In the genomic region with DNA sequence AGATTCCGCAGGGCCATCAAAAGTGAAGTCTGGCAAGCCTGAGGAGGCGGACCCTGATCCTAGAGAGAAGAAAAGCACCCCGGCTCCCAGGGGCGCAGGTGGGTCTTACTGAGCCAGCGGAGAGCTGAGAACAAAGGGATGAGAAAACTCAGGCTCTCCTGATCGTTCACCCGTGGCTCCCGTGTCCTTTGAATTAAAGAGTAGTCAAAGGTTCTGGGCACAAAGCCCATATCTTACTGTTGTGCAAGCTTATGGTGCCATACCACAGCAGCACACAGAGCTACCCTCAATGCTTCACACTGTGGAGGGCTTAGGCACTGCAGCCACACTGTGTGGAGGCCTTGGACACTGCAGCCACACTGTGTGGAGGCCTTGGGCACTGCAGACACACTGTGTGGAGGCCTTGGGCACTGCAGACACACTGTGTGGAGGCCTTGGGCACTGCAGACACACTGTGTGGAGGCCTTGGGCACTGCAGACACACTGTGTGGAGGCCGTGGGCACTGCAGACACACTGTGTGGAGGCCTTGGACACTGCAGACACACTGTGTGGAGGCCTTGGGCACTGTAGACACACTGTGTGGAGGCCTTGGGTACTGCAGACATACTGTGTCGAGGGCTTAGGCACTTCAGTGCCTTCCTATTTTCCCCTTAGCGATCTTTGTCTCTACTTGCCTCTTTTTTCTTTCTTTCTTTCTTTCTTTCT, we compare ENCODE assay signal across 20 mouse cellular contexts. TPM values are rescaled to one million over a fixed set of nuclear protein-coding genes. Genes with fewer than 3 reads are reported as not detected.
A peak's percentile ranks its signal among the peaks of the same experiment; 100 is the strongest.
DNase-seq lines count a peak whose midpoint lies in the region; ATAC-seq and TF ChIP-seq lines count a peak whose summit lies in the region.
"Had no signal": no experiment of that assay in that cellular context is flagged by ENCODE, and none has a peak within 500 bp of the region (broad histone marks: within the 10 kb centered on the region; RNA-seq: fewer than 3 reads in every experiment).

No protein-coding gene starts in this region.

- no peaks in the 10 kb centered on the region for H3K27me3 ChIP-seq in kidney, adult 2 months (replicated peaks; ENCODE audit: control insufficient read depth, insufficient read depth, low read length)
- H3K27me3 ChIP-seq in kidney, embryonic 16.5 days (ENCODE audit: insufficient read depth, low read length) = no peaks in the 10 kb centered on the region
- H3K27me3 ChIP-seq in heart, embryonic 10.5 days (ENCODE audit: insufficient read depth, poor library complexity, severe bottlenecking) = no peaks in the 10 kb centered on the region
- H3K27me3 ChIP-seq: heart, embryonic 15.5 days; neural tube, embryonic 12.5 days; stomach, embryonic 15.5 days had no signal

- WGBS in kidney, adult 2 months = 65% methylated on average over 11 of the region's 11 CpGs
- 88% methylated on average over 11 of the region's 11 CpGs for WGBS in kidney, embryonic 16.5 days
- 92% methylated on average over 11 of the region's 11 CpGs for WGBS in heart, embryonic 10.5 days

- no peak overlapping the region for H3K9ac ChIP-seq in kidney, embryonic 16.5 days (replicated peaks; ENCODE audit: low read length)
- H3K9ac ChIP-seq: heart, embryonic 15.5 days; neural tube, embryonic 12.5 days; stomach, embryonic 15.5 days had no signal

- no peaks in the 10 kb centered on the region for H3K36me3 ChIP-seq in kidney, adult 2 months (ENCODE audit: control insufficient read depth, insufficient read depth, low read length)
- peaks cover 43% of the 10 kb centered on the region for H3K36me3 ChIP-seq in kidney, embryonic 16.5 days (ENCODE audit: insufficient read depth, low read length)
- H3K36me3 ChIP-seq in heart, embryonic 10.5 days = peaks cover 72% of the 10 kb centered on the region

- ATAC-seq in kidney, embryonic 16.5 days (ENCODE audit: low FRiP score, low TSS enrichment) = no peak

- no peak overlapping the region for H3K4me2 ChIP-seq in kidney, embryonic 16.5 days (replicated peaks; ENCODE audit: low read depth, low read length)
- H3K4me2 ChIP-seq: heart, embryonic 15.5 days; midbrain, embryonic 11.5 days; neural tube, embryonic 12.5 days; stomach, embryonic 15.5 days had no signal

- H3K27ac ChIP-seq in kidney, adult 2 months (ENCODE audit: insufficient read depth, low read depth, low read length) = no peak overlapping the region
- no peak overlapping the region for H3K27ac ChIP-seq in kidney, embryonic 16.5 days (ENCODE audit: low read length)
- no peak overlapping the region for H3K27ac ChIP-seq in heart, embryonic 10.5 days
- H3K27ac ChIP-seq: heart, embryonic 15.5 days; limb, embryonic 10.5 days; neural tube, embryonic 12.5 days; stomach, embryonic 15.5 days had no signal

- DNase-seq in adrenal gland, adult (ENCODE audit: inconsistent age in 2 of 2, low spot score in 1 of 2) = peak; percentile 36 to 82
- DNase-seq in adrenal gland, postnatal 4 days (ENCODE audit: low spot score in 2 of 2) = no peak
- DNase-seq in kidney, adult 2 months = peak; percentile 86
- peak; percentile 71 for DNase-seq in adrenal gland, postnatal 10 days
- peak; percentile 31 for DNase-seq in kidney, postnatal 10 days
- no peak for DNase-seq in spleen, postnatal 4 days (ENCODE audit: low spot score in 2 of 2)
- DNase-seq in heart, embryonic 10.5 days (ENCODE audit: low spot score) = no peak
- DNase-seq: cerebellum, adult 8-10 months; heart, adult 11 months; layer of hippocampus, postnatal 36 days; lung, postnatal 4 days; spleen, adult 18-20 months had no signal

- TF ChIP-seq CTCF in kidney, adult 2 months (conservative IDR thresholded peaks at IDR 0.05; ENCODE audit: insufficient read depth, insufficient read length, low read depth, low read length) = 0 out of 2 replicates have a peak, but pooled peaks have one; percentile 21

- no peaks in the 10 kb centered on the region for H3K9me3 ChIP-seq in kidney, embryonic 16.5 days (ENCODE audit: low read length)
- no peaks in the 10 kb centered on the region for H3K9me3 ChIP-seq in heart, embryonic 10.5 days
- H3K9me3 ChIP-seq: heart, embryonic 15.5 days; limb, embryonic 10.5 days; neural tube, embryonic 12.5 days; stomach, embryonic 15.5 days had no signal

- TF ChIP-seq POLR2A in kidney, adult 2 months (IDR thresholded peaks at IDR 0.05; ENCODE audit: low read depth, low read length) = no peak

- H3K4me1 ChIP-seq in kidney, adult 2 months (ENCODE audit: control insufficient read depth, insufficient read depth, low read length) = no peaks in the 10 kb centered on the region
- H3K4me1 ChIP-seq in kidney, embryonic 16.5 days (ENCODE audit: insufficient read depth, low read length) = no peaks in the 10 kb centered on the region
- H3K4me1 ChIP-seq in heart, embryonic 10.5 days = 0 out of 2 replicates have a peak, but pooled peaks cover 3% of the 10 kb centered on the region
- H3K4me1 ChIP-seq: heart, embryonic 15.5 days; limb, embryonic 10.5 days; neural tube, embryonic 12.5 days; stomach, embryonic 15.5 days had no signal

- no peak overlapping the region for H3K4me3 ChIP-seq in kidney, adult 2 months (ENCODE audit: insufficient read depth, low read depth, low read length)
- H3K4me3 ChIP-seq in kidney, embryonic 16.5 days (ENCODE audit: low read length) = no peak overlapping the region
- H3K4me3 ChIP-seq in heart, embryonic 10.5 days = no peak overlapping the region
- H3K4me3 ChIP-seq: heart, embryonic 15.5 days; limb, embryonic 10.5 days; neural tube, embryonic 12.5 days; stomach, embryonic 15.5 days had no signal

RNA-seq across cellular contexts. Expression of a gene that starts 5.7 kb away (rescaled TPM):
- total RNA-seq in adrenal gland, postnatal 4 days (2021) = under 1 TPM in 1 of 2 experiments, not detected in 1; 0.92 TPM
- polyA plus RNA-seq in kidney, adult 2 months (2012; rRNA removed) = 0.33 TPM in 1 of 2 replicates, not detected in the other
- 0.64 TPM in 1 of 2 replicates, not detected in the other for polyA plus RNA-seq in kidney, embryonic 16.5 days (2015; fragmentation: Nextera tagmentation; extraction: Ambion mirVana)
- total RNA-seq in adrenal gland, postnatal 10 days (2021) = under 1 TPM; 0.39 to 0.45 TPM
- not detected in 2 replicates for polyA plus RNA-seq in heart, embryonic 10.5 days (2016; fragmentation: Nextera tagmentation; extraction: Ambion mirVana)
- total RNA-seq: layer of hippocampus, postnatal 36 days had no signal
- polyA plus RNA-seq: heart, embryonic 15.5 days; midbrain, embryonic 11.5 days; neural tube, embryonic 12.5 days had no signal

RNA-seq across cellular contexts. Expression of a gene that starts 8.2 kb away (rescaled TPM):
- total RNA-seq in adrenal gland, postnatal 4 days (2021) = not detected
- 0.04 TPM in 1 of 2 replicates, not detected in the other for polyA plus RNA-seq in kidney, adult 2 months (2012; rRNA removed)
- polyA plus RNA-seq in kidney, embryonic 16.5 days (2015; fragmentation: Nextera tagmentation; extraction: Ambion mirVana) = 1.5 and 1.8 TPM in 2 replicates
- total RNA-seq in adrenal gland, postnatal 10 days (2021) = not detected
- polyA plus RNA-seq in heart, embryonic 10.5 days (2016; fragmentation: Nextera tagmentation; extraction: Ambion mirVana) = 1.4 and 1.8 TPM in 2 replicates
- total RNA-seq: layer of hippocampus, adult 18-20 months; layer of hippocampus, postnatal 36 days; monocyte, adult 5-6 weeks had no signal

RNA-seq across cellular contexts. Expression of a gene that starts 26.2 kb away (rescaled TPM):
- total RNA-seq in adrenal gland, postnatal 4 days (2021) = 10 to 100 TPM; 73.0 to 73.2 TPM
- polyA plus RNA-seq in kidney, adult 2 months (2012; rRNA removed) = 37.7 and 39.9 TPM in 2 replicates
- polyA plus RNA-seq in kidney, embryonic 16.5 days (2015; fragmentation: Nextera tagmentation; extraction: Ambion mirVana) = 81.2 and 85.3 TPM in 2 replicates
- 10 to 100 TPM; 69.2 to 71.5 TPM for total RNA-seq in adrenal gland, postnatal 10 days (2021)
- 56.0 and 66.0 TPM in 2 replicates for polyA plus RNA-seq in heart, embryonic 10.5 days (2016; fragmentation: Nextera tagmentation; extraction: Ambion mirVana)

Comparison
In these comparisons a context has a peak if more than half of its experiments do, and no peak if none do; other contexts are left out.
1. DNase-seq: peak in adrenal gland, adult (2 of 2), kidney, adult 2 months (single experiment), adrenal gland, postnatal 10 days (single experiment) and kidney, postnatal 10 days (single experiment); none in adrenal gland, postnatal 4 days (0 of 2), spleen, postnatal 4 days (0 of 2) and heart, embryonic 10.5 days (single experiment).